Mouse (Mus musculus) spleen, adult 12 weeks (tissue): ENCODE data around the gene Lman1l.

Experiments used
- DNase-seq: peaks from one replicate; pipeline ENCODE4 v3.0.0; 2022; ENCODE audit warnings: low spot score

The Lman1l gene

GRCm38 (mm10) chr9:57617556-57618169 lies 2.9 kb downstream of the Lman1l start:
- DNase-seq, result no peak

GRCm38 (mm10) chr9:57614786-57615185 lies 5.8 kb downstream of the Lman1l start:
- no peak for DNase-seq

DNA sequence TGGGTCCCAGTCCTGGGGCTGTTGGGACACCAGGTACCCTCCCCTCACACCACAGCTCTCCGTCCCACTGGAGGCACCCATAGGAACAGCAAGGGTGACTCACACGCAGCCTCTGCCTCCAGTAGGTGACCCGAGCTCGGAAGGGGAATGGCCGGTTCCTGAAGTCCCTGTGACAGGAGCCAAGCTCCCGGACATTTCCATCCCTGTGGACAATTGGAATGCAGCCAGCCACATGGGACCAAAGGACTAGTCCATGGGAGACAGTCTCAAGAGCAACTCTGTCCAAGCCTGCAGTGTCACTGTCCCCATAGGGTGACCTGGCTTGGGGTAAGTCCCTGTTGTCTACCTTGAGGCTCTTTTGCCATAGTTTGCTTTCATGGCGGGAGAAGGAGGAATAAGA lies 6.6 kb downstream of the Lman1l start:
- DNase-seq, result no peak

DNA sequence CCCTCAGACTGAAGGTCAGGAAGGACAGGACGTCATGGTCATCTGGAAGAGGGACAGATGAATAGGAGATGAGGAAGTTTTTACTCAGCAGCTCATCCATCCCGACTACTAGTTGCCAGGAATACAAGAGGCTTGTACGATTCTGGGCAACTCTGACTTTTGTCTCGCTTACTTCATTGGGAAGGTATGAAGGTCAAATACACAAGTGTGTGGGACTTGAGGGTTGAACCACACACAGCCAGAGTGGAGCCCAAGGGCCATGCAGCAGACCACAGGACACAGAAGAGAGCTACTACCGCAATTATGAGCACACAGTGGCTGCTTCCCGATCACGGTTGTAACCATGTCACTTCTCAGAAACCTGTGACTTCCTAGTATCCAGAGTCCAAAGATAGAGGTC lies 8.0 kb downstream of the Lman1l start:
- no peak for DNase-seq

DNA sequence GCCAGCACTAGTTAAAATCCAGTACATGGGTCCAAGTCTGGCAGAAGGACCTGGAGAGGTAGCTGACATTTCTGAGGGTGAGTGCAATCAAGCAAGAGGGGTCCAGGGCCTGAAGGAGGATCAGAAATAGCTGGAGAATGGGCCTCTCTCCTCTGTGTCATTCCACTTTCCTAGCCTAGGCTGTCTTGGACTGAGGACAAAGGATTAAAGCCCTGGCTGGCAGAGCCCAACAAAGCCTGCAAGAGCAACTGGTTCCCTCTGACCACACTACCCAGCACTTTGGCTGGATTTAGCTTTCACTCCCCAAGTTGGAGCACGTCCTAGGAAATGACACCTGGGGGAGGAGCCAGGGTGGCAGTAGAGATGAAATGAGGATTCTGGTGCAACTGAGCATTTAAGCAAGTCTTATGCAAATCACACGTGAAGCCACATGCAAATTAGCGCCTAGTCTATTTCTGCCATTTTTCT lies 10.2 kb downstream of the Lman1l start:
- DNase-seq, result no peak

- no peak for DNase-seq
These were observed 10.8 kb downstream of the Lman1l start for GRCm38 (mm10) chr9:57609803-57610202.

DNA sequence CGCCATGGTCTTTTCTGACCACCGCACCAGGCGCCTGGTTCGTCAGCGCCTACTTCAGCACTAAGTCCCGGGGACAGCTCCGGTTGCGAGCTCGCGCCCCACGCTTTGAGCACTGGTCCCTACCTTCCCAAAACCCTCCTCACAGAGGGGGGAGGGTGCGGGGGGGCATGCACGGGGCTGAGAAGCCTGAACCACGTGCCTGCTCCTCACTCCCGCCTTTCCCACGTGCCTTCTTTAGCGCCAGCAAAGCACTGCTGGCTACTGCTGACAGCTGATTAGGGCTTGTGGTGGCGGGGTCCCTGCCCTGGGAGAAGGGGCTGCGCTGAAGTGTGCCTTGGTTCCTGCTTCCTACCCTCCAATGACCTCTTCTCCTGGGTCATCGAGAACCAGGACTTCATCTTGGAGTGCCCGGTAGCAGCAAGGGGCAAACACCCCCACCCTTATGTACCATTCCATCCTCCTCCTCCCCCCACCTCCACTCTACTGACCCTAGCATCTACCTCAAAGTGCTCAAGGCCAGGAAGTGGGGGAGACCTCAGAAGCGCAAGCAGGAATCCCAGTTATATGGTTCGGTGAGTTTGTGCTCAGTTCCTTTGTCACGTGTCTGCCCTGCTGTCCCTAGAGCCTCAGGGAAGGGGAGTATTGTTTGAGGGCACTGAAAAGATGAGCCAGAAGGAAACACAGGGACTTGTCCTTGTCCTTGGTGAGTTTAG lies 14.3 kb downstream of the Lman1l start, which contains the start of gene Cplx3:
Cplx3 (minus strand) TSS at position 143 of the 713 bp plus-strand sequence.
- no peak for DNase-seq

- DNase-seq, result no peak
These were observed 15.1 kb downstream of the Lman1l start for GRCm38 (mm10) chr9:57605503-57605902.

DNA sequence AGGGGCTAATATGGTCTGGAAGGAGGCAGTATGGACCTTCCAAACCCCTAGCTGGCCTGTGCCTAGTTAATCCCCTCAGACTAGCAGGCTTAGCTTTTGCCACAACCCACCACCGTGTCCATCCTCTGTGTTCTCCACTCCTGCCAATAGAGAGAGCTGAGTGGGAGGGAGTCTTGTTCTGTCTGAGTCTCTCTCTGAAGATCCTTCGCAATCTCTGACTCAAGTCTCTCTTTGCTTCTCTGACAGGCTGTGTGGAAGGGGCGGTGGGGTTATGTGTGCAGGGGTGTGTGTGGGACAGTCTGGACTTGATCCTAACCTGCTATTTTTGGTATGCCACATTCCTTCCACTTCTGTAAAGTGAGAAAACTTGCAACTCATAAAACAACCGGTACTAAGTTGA lies 15.7 kb downstream of the Lman1l start:
- no peak for DNase-seq

- DNase-seq, result no peak
These were observed 18.5 kb downstream of the Lman1l start for GRCm38 (mm10) chr9:57602098-57602497.

GRCm38 (mm10) chr9:57601353-57601706 lies 19.2 kb downstream of the Lman1l start:
- no peak for DNase-seq

DNA sequence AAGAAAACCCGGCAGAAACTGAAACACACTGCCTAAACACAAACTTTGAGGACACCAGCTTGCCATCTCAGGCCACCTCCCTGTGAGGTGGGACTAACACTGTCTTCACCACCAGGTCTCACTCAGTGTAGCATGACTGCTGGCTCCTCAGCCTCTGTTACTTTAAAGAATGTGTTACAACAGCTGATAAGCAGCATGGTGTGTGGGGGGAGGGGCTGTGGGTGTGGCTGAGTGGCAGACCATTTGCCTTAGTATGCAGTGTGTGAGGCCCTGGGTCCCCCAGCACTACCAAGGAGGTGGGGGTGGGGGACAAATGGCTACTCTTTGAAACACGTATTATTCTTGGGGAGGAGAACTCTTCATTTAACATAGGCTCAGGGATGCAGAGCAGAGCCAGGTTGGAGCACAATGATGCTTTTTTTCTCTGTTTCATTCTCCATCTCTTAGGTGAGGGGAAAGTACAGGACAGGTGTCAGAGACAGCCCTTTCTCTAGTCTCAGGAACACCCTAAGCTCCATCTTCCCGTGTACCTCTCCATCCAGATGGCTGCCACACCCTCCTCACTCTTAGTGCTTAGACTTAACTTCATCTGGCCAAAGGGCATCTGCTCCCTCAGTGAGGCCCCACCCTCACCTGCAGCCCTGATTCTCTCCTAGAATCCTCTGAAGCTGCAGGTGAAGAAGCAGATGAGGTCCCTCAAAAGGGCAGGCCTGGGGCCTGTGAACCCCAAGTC lies 19.8 kb downstream of the Lman1l start:
- no peak for DNase-seq

DNA sequence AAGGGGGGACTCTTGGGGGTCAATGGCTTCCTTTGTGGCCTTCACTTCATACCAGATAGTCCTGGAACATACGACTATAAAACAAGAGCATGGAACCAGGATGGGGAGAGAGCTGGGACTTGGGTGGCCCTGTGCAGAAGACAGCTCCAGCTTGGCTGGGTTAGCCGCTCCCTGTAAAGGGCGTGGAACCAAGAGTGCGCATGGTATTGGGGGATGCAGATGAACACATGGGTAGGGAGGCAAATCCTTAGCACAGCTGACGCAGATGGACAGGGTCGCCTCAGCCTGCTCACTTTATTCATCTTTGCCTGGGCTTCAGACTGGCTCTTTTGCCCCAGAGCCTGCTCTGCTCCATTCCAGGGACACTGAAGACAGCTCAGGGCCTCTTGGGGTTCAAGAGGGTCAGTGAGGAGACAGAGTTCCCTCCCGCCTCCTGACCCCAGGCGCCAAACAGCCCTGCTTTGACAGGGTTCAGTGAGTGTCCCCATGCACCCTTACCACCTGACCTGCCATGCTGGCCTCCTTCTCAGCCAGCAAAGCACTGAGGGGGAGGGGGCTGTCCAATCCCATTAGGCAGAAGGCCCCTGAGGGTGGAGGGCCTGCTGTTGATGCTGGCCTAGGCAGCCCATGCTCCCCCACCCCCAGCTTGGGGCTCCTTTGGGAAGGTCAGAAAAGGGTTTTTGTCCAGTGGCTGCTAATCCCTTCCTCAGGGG lies 21.6 kb downstream of the Lman1l start:
- no peak for DNase-seq

- no peak for DNase-seq
These were observed 22.6 kb downstream of the Lman1l start for GRCm38 (mm10) chr9:57597929-57598382.

DNA sequence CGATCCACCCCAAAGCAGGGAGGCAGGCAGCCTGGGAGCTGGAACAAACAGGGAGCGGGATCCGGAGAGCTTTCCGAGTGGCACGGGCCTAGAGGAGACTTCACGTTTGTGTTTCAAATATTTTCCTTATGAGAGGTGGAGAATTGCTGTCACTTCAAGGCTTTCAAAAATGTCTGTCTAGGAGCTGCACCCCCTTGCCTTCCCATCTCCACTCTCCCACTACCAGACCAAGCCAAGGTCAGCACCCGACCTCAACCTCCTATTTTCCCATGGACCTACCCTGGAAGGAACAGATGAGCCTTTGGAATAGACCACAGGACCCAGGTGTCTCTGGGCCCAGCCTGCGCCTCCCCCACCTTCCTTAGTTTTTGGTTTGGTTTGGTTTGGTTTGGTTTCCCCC lies 23.3 kb downstream of the Lman1l start:
- no peak for DNase-seq

DNA sequence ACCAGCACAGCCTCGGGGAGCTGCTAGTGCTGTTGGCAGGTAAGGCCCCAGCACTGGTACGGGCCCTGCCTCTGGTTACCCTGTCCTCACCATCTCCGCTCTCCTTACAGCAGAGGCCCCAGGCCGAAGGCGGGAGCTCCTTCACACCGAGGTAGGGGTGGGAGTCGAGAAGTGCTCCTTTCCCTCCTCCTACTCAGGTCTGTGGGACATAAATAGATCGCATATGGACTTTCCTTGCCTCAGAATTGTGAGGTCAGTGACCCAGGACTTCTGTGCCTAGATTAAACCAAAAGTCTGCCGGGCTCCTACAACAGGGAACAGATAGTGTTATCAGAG lies 26.4 kb downstream of the Lman1l start:
- DNase-seq, result no peak

- no peak for DNase-seq
These were observed 27.0 kb downstream of the Lman1l start for GRCm38 (mm10) chr9:57593454-57594173.

- no peak for DNase-seq
These were observed 29.8 kb downstream of the Lman1l start for GRCm38 (mm10) chr9:57590726-57591125.

- peak; percentile 74 for DNase-seq
These were observed 31.1 kb downstream of the Lman1l start, which contains the start of gene Ulk3 for GRCm38 (mm10) chr9:57589224-57590126. Ulk3 (plus strand) TSS chr9:57589452.

GRCm38 (mm10) chr9:57584991-57585390 lies 35.6 kb downstream of the Lman1l start:
- DNase-seq, result no peak
